Mouse (Mus musculus): Measurements from ENCODE around the gene Lck.

DNA sequence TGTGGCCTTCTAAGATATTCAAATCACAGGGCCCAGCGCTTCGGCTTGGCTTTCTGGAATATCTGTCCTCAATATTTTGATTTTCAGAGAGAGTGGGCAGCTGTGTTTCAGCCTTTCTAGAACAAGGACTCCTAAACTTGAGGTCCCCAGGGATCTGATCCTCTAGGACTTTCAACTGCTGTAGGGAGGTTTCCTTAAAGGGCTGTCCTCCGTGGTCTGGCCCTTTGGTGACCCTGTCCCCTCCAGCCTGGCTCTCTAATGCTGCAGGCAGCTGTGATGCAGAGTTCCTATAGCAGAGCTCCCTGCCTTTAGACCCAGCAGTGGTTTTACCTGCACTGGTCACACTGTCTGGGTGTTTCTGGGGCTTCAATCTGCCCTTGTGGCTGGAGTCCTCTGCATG, 43.2 kb upstream of the Lck start:
- TF ChIP-seq CTCF (conservative IDR thresholded peaks at IDR 0.05; ENCODE audit: insufficient read depth, insufficient read length, low read depth, low read length) (no peak), POLR2A (IDR thresholded peaks at IDR 0.05; ENCODE audit: low read depth, low read length) (no peak)
